Mouse (Mus musculus): Measurements from ENCODE around the gene Fmo5.

DNA sequence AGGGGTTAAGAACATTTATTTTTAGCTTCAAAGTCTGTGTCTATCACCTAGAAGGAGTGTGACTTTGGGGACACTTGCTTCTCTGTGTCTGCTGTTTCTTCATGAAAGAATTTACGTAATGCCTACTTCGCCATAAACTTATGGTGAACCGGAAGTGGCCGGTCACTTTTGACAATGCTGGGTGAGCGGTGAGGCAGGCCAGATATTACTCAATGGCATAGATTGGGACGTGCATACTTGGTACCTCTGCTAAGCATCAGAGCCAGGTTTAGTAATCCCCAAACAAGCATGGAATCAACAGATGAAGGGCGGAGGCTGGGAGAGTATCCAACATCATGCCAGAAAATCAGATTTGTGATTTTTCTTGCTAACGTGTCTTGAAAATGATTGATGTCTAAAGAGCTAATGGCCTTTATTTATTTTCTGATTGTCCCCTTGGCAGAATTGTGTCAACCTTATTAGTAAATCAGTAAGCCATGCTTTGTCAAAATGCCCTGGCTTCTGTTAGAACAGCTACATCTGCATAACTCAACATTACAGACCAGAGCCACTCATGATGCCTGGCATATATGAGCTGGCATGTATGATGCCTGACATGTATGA is 2.8 kb downstream of the Fmo5 start:
- TF ChIP-seq CTCF (IDR thresholded peaks at IDR 0.05; ENCODE audit: low read depth) (no peak), EP300 (IDR thresholded peaks at IDR 0.05; ENCODE audit: low read depth) (peak; percentile 37; the same call in 1 of the 2 replicates)

All from liver, postnatal 0 days (tissue).